Mouse (Mus musculus) brain, embryonic 14.5 days (tissue): ENCODE measurements at regions not wholly inside any gene's neighbourhood (a gene's known extent, or its start where the extent isn't known, plus 50 kb on each side); places are given as distances from the start of the nearest gene placed in this dataset.

Experiments used
- CTCF ChIP-seq: fragments of 200-500 bp; IDR thresholded peaks from 2 replicates; pipeline ENCODE4 v1.5.1; 2012; ENCODE audit warnings: inconsistent platforms, mild to moderate bottlenecking, moderate library complexity, borderline replicate concordance; ENCODE audit not compliant: insufficient read depth, insufficient read length; ENCODE audit errors: extremely low read depth
- POLR2A ChIP-seq: fragments of 200-500 bp; IDR thresholded peaks from 2 replicates; pipeline ENCODE4 v1.6.1; 2012; ENCODE audit warnings: mild to moderate bottlenecking, inconsistent platforms, borderline replicate concordance; ENCODE audit not compliant: poor library complexity, insufficient read depth, insufficient read length, severe bottlenecking; ENCODE audit errors: extremely low read depth

DNA sequence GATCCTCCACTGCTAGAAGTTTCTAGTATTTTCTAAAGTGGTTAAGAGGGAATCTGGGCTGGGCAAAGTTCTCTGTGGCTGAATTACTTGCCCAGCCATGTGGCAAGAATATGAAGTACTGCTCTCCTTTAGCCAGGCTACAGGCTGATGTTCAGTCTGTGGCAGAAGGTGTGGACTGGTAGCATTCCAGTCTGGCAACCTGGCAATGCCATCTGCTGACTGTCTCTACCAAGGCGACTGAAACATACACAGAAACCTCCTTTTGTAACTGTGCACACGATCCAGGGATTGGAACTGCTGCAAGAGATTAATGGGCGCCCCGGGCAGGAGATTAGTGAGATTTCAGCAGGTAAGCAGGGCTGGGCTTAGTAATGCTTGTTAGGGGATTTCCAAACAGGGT, 190.9 kb upstream of the Igfbp3 start:
- TF ChIP-seq POLR2A (no peak), CTCF (no peak)
